Mouse (Mus musculus) liver, adult 10 weeks (tissue): Measurements from ENCODE around the gene Ifitm10. TPM values are rescaled to one million over a fixed set of nuclear protein-coding genes. Genes with fewer than 3 reads are reported as not detected.

Experiments
- polyA plus RNA-seq: library from polyadenylated mRNA; stranded (reverse); fragments of 350-450 nt; fragmentation: Illumina TruSeq; extraction: RNeasy Lipid Tissue Mini Kit (QIAGEN cat#74804); gene quantifications from one replicate; pipeline ENCODE4 v1.2.3, GENCODE M21; 2014; ENCODE audit warnings: low read depth, low replicate concordance

Gene Ifitm10
- polyA plus RNA-seq: not detected

GRCm38 (mm10) chr7:142373641-142374412, at the start of gene Ifitm10:
Gene Ifitm10, minus strand, starts transcription at chr7:142373753.

GRCm38 (mm10) chr7:142387419-142388148, 14.0 kb upstream of the Ifitm10 start, which contains the start of gene Ctsd:
Gene Ctsd, minus strand, starts transcription at chr7:142388038.

GRCm38 (mm10) chr7:142382567-142382966, 9.0 kb upstream of the Ifitm10 start, which contains the start of gene Gm49369:
Gene Gm49369, minus strand, starts transcription at chr7:142382667.

GRCm38 (mm10) chr7:142303249-142303648, 70.3 kb downstream of the Ifitm10 start, which contains the start of gene Krtap5-4:
Gene Krtap5-4, plus strand, starts transcription at chr7:142303549.

GRCm38 (mm10) chr7:142297018-142297417, 76.5 kb downstream of the Ifitm10 start, which contains the start of gene Krtap5-1:
Gene Krtap5-1, minus strand, starts transcription at chr7:142297118.

Other genes starting within 250 kb of the Ifitm10 start
- not detected for gene Gm39115, start 237.7 kb downstream of the Ifitm10 start, polyA plus RNA-seq
- not detected for gene Gm45337, start 229.1 kb downstream of the Ifitm10 start, polyA plus RNA-seq
- not detected for gene Gm29735, start 216.6 kb downstream of the Ifitm10 start, polyA plus RNA-seq
- gene Gm4553, start 208.0 kb downstream of the Ifitm10 start, polyA plus RNA-seq: not detected
- gene Krtap5-2, start 197.7 kb downstream of the Ifitm10 start, polyA plus RNA-seq: not detected
- gene Gm10153, start 183.4 kb downstream of the Ifitm10 start, polyA plus RNA-seq: not detected
- gene Krtap5-3, start 172.4 kb downstream of the Ifitm10 start, polyA plus RNA-seq: not detected
- not detected for gene Gm7579, start 161.9 kb downstream of the Ifitm10 start, polyA plus RNA-seq
- gene Krtap5-5, start 143.8 kb downstream of the Ifitm10 start, polyA plus RNA-seq: not detected
- not detected for gene Gm40460, start 132.7 kb downstream of the Ifitm10 start, polyA plus RNA-seq
- not detected for gene Gm2431, start 115.4 kb downstream of the Ifitm10 start, polyA plus RNA-seq
- not detected for gene Gm4559, start 99.4 kb downstream of the Ifitm10 start, polyA plus RNA-seq
- gene Krtap5-1, start 76.6 kb downstream of the Ifitm10 start, polyA plus RNA-seq: not detected
- gene Krtap5-4, start 70.2 kb downstream of the Ifitm10 start, polyA plus RNA-seq: not detected
- gene Gm49369, start 8.9 kb upstream of the Ifitm10 start, polyA plus RNA-seq: 19.5 TPM
- gene Ctsd, start 14.3 kb upstream of the Ifitm10 start, polyA plus RNA-seq: 59.5 TPM
- gene Syt8, start 61.1 kb upstream of the Ifitm10 start, polyA plus RNA-seq: not detected
- gene Tnni2, start 68.1 kb upstream of the Ifitm10 start, polyA plus RNA-seq: not detected
- 0.87 TPM for gene Lsp1, start 87.1 kb upstream of the Ifitm10 start, polyA plus RNA-seq
- not detected for gene Tnnt3, start 125.1 kb upstream of the Ifitm10 start, polyA plus RNA-seq
- gene Mrpl23, start 158.9 kb upstream of the Ifitm10 start, polyA plus RNA-seq: 6.3 TPM